Mouse (Mus musculus): ENCODE measurements around the gene Ipo4.

The Ipo4 gene

DNA sequence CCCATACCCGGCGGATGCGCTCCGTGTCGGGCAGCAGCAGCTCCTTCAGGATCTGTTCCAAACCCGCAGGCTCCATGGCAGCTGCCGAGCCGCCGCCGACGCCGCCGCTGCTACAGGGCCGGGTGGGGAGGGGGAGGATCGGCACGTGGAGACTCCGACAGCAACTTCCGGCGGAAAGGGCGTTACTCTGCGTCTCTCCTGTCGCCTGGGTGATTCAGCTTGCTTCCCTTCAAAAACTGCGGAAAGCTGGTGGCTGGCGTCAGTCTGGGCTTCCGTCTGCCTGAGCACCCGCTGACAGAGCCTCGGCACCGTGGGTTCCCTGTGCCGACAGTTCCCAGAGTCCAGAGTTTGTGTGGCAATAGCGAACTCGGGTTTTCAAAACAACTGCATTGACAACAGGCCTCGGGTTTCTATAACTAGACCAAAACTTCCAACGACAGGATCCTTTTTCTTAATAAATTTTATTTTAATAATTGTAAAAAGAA lies at the start of gene Ipo4:
Gene Ipo4 (minus strand): TSS at position 435 of the 485 bp plus-strand sequence.
- CTCF ChIA-PET = interaction anchor here (0.6 kb wide), 1 partner anchor 1402 kb away, joined by 3 read pairs; no protein-coding TSS in a partner anchor

DNA sequence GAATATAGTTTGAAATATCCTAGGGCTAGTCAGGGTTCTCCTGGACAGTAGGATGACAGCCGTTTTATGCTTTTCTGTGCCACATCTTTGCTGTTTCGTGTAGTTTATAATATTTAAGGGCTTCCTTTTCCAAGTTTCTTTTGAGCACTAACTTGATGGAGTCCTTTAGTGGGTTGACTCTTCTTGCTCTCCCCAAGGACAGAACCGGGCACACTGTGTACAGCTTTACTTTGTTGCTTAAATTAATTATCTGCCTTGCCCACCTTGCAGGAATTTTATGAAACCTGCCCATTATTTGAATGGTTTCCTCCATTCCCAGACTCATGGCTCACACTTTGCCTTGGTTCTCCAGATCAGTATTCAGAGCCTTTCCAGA lies 46.3 kb upstream of the Ipo4 start:
- CTCF ChIA-PET = no interaction called here

DNA sequence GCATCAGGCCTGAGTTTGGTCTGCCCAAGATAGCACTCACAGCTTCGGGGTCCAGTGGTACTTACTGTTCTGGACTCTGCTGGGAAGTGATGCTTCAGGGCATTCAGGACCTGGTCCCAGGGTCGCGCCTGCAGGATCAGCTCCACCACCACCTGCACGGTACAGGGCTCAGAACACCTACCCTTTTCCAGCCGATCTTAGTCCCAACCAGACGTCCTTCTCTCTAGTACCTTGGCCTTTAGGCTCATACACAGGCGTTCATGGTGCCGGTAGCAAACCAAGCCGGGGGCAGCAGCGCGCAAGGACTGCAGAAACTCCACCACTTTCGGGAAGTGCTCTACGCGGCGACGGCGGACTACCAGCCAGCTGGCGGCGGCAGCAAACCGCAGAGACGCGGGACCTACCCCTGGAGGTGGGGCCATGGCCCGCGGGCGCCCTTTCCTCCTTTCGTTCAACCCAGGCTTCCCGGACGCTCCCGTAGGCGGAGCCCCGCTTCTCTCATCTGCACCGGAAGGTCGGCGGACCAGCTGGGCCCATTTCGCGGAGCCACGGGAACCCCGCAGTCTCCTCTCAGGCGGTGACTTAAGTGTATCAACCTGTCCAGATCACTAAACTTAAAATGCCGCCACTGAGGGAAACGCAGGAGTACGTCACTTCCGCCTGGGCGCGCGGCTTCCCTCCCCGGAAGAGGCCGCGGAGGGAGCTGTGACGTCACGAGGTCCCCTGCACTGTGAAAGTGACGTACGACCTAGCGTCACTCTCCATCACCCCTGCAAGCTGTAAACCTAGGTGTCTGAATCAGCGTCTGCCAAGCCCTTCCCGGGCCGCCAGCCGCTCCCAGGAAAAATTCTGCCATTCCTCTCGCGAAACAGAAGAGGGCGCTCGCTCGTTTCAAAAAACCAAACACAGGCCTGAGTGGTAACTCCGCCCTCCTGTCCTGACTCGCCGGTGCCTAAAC lies 45.7 kb upstream of the Ipo4 start, which contains the start of gene Tinf2:
Gene Tinf2 (minus strand): TSS at position 661 of the 958 bp plus-strand sequence.
- CTCF ChIA-PET = no interaction called here

DNA sequence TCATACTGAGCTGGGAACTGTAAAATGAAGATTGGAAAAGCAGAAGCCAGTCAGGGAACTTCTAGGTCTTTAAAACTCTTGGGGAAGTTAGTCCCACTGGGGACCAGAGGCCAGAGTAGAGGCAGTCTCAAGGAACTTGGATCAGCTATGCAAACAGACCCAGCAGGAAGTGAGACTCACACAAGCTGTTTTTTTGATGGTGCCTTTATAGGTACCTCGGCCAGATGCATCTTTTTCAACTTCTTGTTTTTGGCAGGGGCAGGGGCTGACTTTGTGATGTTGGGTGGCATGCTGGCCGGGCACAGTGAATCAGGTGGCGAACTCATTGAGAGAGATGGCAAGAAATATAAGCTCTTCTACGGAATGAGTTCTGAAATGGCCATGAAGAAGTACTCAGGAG lies 41.9 kb upstream of the Ipo4 start:
- CTCF ChIA-PET = no interaction called here

DNA sequence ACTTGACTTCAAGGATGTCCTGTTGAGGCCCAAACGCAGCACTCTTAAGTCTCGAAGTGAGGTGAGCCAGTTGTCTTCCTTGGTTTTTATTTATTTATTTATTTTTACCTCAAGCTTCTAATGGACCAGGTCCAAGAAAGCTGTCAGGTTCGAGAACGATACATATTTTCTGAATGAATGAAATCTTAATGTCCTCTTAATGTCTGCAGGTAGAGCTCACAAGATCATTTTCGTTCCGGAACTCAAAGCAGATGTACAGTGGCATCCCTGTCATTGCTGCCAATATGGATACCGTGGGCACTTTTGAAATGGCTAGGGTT lies 36.9 kb upstream of the Ipo4 start:
- CTCF ChIA-PET = interaction anchor here (0.8 to 1.1 kb wide), 3 partner anchors 13 to 83 kb away, joined by 3 read pairs; partner anchors contain the start of gene Mdp1

DNA sequence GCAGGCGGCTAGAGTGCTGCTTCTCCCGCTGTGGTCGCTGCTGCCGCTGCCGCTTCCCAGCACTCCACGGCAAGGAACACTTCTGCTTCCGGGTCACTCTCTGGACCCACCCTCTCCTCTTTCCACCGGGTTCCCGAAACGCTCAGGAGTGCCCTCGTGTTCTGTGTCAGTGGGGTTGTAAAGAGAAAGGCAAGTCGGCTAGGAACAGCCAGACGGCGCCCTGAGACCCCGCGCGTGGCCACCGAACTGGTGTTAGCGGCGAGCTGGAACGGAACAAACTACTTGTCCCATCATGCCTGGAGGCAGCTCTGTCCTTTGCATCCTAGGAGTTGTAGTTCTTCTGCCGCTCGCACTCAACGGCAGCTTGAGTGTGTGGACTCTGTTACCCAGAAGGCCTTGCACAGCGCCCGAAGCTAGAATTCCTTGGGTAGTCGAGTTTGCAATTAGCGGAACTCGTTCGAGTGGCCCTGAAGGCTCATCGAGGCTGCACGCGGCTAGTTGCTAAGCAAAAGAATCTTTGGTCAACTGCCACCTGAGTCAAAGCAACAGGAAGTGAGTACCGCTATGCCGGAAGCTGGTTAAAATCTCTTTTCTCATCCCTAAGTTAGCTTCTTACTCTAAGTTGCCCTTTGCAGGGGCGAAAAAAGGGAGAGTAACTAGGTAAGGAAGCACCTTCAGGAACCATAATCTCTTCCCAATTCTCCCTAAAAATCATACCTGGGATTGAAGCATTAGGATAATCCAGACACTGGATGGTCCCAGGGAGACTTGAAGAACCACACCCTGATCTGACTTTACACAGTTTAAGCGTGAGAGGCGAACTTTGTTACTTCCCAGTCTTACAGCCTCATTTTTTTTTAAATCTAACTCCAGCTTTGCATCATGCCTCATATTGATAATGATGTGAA lies 36.3 kb upstream of the Ipo4 start, which contains the start of the genes Gmpr2 and Nedd8:
Gene Gmpr2 (plus strand): TSS at position 109 of the 908 bp plus-strand sequence.
Gene Nedd8 (minus strand): TSS at position 292 of the 908 bp plus-strand sequence.
- CTCF ChIA-PET = interaction anchor here (0.8 to 1.0 kb wide), 2 partner anchors 12 to 82 kb away, joined by 3 read pairs; partner anchors contain the start of gene Mdp1

DNA sequence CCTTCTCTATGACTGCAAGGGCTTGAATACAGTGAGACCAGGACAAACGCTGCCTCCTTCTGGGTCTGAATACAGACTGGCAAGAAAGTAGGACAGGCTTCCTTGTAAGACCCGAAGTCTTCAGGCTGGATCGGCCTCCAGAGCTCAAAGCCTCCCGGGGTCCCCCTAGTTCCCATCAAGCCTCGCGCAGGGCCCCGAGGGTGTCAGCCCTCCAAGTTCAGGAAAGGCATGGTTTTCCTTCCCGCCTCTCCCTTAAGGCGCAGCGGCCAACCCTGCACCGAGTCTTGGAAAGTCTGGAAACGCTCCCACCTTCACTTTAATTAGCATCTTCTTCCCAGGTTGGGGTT lies 35.7 kb upstream of the Ipo4 start:
- CTCF ChIA-PET = no interaction called here

DNA sequence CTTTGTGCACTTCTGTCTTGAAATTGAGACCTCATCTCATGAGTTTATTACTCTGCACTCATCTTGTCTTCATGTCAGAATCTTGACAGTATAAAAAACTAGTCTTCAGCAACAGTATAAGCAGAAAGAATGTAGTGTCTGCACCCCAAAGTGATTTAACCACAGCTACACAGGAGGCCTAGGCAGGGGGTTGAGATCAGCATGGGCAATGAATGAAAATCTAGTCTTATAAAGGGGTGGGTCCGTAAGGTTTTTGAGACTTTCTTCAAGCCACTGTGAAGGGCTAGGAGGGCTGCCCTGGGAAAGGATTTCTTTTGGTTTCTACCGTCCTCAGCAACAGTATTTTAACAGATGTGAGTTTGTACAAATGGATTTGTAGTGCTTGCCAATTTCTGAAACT lies 24.9 kb upstream of the Ipo4 start:
- CTCF ChIA-PET = interaction anchor here (0.9 to 1.0 kb wide), 3 partner anchors 12 to 54 kb away, joined by 3 read pairs; partner anchors contain the start of genes Gmpr2, Nedd8 and Tm9sf1

DNA sequence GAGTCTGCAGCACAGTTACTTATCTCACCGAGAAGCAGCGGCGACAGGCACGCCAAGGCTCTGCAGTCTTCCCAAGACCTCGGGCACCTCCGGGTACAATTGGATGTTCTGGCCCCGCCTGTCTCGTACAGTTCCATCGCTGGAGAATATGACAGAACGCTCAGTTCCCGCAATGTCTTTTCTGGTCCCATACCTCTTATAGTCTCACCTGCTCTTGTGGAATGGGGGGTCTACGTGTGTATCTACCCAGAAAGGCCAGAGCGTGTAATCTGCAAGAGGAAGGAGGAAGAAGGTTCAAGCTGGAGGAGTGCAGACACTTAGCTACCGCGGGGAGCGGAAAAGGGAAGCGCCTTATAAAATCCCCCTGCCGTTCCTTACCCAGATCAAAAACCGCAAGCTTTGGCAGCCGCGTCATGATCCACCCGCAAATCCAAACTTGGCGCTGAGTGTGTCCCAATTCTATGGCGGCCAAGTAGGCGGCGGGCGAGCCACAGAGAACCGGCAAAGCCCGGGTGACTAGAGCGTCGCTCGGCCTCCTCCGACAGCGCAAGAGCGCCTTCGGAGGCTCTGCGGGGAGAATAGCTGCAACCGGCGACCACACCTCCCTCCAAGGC lies 24.3 kb upstream of the Ipo4 start, which contains the start of gene Mdp1:
Gene Mdp1 (minus strand): TSS at position 549 of the 614 bp plus-strand sequence.
- CTCF ChIA-PET = interaction anchor here (0.9 to 1.0 kb wide), 3 partner anchors 12 to 54 kb away, joined by 3 read pairs; partner anchors contain the start of genes Gmpr2, Nedd8 and Tm9sf1

DNA sequence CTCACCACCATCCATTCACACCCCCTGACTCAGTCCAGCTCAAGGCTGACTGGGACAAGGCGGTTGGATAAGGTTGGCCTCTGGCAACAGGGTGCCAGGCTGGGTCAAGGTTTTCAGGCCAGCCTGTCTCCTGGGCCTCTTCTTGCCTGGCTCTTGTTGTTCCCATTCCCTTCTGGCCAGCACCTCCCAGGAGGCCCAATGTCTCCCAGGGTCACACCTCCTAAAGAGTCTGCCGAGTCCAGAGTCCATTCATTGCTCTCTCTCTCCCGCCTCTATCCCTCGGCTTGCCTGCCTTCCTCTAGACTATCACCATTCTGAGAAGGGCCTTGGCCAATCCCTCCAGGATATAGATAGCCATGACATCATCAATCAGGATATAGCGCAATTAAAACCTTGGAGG lies 22.3 kb upstream of the Ipo4 start:
- CTCF ChIA-PET = interaction anchor here (0.6 kb wide), 1 partner anchor 15 kb away, joined by 3 read pairs; no protein-coding TSS in a partner anchor

DNA sequence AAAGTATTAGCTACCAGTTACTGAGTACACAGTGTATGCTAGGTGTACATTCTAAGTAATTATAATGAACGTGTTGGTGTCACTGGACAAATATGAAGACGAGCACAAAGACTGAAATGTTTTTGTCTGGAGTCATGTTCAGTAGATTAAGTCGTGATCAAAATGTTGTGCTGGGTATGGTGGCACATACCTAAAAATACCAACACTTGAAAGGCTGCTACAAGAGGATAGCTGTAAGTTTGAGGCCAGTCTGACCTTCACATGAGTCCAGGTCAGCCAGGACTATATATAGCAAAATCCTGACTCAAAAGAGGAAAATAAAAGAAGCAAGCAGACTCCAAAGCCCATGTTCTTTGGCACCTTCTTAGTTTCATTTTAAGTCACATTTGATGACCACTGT lies 21.2 kb upstream of the Ipo4 start:
- CTCF ChIA-PET = no interaction called here

DNA sequence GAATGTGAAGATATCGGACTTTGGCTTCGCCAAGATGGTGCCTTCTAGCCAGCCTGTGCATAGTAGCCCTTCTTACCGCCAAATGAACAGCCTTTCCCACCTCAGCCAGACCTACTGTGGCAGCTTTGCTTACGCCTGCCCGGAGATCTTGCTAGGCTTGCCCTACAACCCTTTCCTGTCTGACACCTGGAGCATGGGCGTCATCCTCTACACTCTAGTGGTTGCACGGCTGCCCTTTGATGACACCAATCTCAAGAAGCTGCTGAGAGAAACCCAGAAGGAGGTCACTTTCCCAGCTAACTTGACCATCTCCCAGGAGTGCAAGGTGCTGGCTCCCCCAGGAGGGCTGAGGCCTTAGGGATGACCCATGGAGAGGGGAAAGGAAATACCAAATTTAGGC lies 15.8 kb upstream of the Ipo4 start:
- CTCF ChIA-PET = no interaction called here

DNA sequence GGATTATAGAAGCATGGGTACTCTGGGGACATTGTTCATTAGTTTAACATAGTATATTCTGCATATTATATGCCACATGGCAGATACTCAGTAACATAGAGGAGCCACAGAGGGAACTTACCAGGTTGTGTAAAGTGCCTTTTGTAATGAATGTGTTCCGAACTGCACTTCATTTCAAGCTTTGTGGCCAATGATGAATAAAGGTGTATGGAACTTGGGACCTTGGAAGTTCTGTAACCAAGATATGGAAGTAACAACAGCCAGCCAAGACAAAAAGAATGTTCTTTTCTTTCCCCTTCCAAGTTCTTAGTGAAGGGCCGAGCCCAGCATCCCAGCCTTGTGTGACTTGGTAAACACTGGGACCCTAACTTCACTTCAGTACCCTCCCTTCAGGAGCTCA lies 14.1 kb upstream of the Ipo4 start, which contains the start of gene Tssk4:
Gene Tssk4 (plus strand): TSS at position 301 of the 400 bp plus-strand sequence.
- CTCF ChIA-PET = no interaction called here

DNA sequence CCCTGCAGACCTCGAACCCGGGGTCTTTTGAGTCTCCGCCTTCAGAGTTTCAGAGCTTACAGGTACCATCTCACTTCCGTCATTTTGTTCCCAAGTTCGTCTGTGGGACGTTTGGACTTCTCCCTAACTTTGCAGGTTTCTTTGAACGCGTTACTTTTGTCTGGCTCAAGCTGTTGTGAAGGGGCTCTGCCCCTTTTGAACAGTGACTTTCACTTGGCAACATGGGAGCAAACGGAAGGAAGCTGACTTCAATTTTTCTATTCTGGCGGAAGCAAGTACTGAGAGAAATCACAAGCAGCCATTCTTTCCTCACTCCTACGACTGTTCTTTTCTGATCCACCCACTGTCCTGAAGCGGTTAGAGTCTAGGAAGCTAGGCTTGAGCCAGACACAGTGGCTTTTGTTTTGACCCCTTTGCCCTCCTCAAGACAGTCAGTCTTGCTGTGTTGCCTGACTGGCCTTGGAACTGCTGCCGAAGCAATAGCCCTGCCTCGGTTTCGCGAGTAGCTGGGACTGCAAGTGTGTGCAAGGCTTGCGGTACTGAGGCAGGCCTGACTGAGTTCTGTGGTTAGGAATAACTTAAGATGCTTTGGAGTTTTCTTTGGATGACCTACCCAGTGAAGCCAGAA lies 8.6 kb upstream of the Ipo4 start:
- CTCF ChIA-PET = interaction anchor here (0.6 to 1.1 kb wide), 3 partner anchors 26 to 1406 kb away, joined by 4 to 6 read pairs (median 5); no protein-coding TSS in a partner anchor

DNA sequence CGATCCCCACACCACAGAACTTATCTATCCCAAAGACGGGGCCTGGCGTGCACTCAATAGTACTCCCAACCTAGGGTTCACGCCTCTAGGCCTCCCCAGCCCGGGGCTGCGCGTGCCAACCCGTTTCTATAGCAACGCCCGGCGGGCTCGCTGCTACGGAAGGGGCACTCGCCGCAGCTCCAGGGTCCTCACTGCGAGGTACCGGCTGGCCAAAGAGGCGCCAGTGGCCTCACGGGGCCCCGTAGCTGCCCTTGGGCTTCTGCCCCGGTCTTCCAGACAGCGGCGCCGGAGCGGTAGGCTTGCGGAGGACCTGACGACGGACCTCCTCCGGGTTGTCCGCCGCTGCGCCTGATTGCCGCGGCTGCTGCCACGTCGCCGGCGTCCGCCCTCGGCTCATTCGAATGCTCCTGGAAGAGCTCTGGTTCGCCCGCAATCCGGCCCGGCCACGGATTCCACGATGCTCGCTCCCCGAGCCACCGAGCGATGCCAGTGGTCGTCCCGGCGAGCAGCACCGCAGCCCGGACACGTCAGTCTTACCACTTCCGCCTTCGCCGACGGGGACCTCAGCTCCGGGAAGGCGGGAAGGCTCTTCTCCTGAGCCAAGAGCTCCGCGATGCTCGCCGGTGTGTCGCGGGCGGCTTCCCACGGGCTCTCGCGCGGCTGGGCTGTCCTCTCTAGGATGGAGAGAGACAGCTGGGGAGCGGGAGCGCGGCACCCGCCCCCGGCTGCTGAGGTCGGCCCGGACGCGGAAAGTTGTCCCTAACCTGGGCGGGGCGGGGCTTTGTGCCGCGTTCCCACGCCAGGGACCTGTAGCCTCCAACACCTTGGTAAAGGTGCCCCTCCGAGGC lies 7.5 kb upstream of the Ipo4 start, which contains the start of gene Tm9sf1:
Gene Tm9sf1 (minus strand): TSS at position 747 of the 848 bp plus-strand sequence.
- CTCF ChIA-PET = interaction anchor here (0.7 to 0.9 kb wide), 2 partner anchors 15 to 17 kb away, joined by 3 read pairs; partner anchors contain the start of gene Mdp1

DNA sequence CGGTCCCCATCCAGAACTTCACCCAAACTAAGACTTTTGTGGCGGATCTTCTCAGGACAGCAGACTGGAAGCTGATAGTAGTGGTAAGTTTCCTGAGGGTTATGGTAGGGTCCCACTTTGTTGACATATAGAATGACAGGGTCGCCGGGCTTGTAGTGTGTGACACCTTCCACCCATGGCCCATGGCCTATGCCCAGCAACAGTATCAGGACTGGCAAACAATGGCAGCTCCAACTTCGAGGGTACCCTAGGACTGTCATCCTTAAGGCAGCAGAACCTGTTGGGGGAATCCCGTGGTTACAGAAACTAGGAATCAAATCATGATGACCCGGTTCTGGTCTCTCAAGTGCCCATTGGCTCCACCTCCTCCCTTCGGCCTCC lies 6.9 kb upstream of the Ipo4 start:
- CTCF ChIA-PET = interaction anchor here (0.9 kb wide), 1 partner anchor 16 kb away, joined by 3 read pairs; no protein-coding TSS in a partner anchor

DNA sequence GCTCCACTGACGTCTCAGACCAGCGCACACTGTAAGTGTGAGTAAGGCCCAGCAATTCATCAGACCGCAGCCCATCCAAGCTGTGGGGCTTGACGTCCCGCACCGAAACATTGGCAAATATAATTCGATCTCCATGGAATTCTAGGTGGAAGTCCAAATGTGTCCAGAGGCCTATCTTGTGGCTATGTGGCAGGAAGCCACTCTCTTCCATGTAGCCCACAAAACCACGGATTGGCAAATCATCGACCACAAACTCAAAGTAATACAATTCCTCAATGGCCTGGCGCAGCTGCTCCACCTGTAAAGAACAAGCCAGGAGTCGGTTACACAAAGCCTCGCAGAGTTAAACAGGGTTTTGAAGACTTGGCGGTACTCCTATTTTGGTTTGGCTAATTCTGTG lies 5.5 kb upstream of the Ipo4 start:
- CTCF ChIA-PET = no interaction called here

DNA sequence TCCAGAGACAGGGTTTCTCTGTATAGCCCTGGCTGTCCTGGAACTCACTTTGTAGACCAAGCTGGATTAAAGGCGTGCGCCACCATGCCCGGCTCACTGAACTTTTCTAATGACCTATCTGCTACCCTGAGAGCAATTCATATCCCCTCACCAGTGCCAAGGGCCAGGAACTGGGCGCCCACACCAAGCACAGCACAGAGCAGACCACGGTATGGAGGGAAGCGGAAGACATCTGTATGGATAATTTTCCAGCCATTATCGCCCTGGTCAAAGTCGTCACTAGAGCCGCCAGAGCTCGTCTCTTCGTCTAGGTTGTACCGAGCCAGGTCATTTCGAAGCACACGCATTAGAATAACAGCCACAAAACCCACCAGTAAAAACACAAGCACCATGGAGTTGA lies 5.1 kb upstream of the Ipo4 start:
- CTCF ChIA-PET = no interaction called here

DNA sequence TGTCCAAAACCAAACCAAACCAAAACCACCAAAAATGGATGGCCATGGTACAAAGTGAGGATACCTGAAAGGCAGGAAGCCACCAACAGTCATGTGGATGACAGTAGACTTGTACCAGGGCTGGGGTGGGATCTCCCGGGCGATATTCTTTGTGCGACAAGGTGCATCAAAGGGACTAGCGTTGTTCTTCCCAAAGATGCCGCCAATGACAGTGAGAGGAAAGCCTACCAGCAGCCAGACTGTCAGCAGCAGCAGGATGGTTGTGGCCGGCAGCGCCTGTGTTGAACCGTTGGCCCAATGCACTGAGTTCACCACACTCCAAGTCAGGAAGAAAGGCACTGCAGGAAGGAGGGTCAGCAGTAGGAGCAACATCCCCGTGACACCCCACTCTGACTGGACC lies 2.0 kb upstream of the Ipo4 start, which contains the start of gene Gm49378:
Gene Gm49378 (minus strand): TSS at position 101 of the 400 bp plus-strand sequence.
- CTCF ChIA-PET = no interaction called here

All from spleen, embryonic (tissue).